Mouse (Mus musculus): ENCODE measurements around the gene Sema3g.

DNA sequence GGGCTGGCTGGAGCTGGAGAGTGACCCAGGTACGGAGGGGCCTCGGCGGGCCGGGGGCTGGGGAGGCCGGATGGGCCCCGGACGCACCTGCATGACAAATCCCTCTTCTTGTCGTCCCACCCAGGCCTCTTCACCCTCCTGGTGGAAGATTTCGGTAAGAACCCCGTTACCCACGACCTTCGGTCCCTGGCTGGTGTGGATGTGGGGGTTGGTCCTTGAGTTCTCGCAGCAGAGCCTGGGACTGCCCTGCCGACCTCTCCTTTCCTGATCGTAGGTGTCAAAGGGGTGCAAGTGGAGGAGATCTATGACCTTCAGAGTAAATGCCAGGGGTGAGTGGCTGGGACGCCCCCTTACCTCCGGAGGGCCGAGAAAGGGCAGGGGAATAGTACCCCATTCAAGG, 34.0 kb downstream of the Sema3g start:
- TF ChIP-seq CTCF (IDR thresholded peaks at IDR 0.05; ENCODE audit: low read depth, low read length) (no peak), TAL1 (conservative IDR thresholded peaks at IDR 0.05; ENCODE audit: low read depth, low read length) (no peak)

Data from G1E (cell line).